Mouse (Mus musculus): Measurements from ENCODE around the gene Vmn1r128.
"Not testable (repeated sequence)": the region's sequence is repeated elsewhere in the genome, so short reads cannot be mapped to it uniquely, and the experiment has no call there.

Vmn1r128 gene

DNA sequence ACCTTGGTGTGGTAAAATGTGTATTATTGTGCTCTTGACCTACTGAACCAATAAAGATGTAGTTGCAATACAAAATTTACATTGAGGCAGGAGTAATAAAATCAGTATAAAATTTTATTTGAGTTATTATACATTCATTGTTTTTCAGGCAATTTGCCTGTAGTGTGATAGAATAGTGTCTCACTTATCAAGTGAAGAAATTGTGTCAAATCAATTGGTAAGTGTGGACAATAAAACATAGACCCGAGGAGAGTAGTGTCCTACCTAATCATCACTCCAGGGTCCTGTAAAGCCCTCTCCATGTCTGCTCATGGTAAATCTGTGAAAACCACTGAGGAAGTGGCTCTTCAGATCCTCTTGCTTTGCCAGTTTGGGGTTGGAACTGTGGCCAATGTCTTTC lies at the start of gene Vmn1r128:
Vmn1r128 (plus strand) TSS at position 301 of the 400 bp plus-strand sequence.
- not testable (repeated sequence) for DNase-seq (ENCODE audit: extremely low read depth, low read depth, low spot score)

- DNase-seq (ENCODE audit: extremely low read depth, low read depth, low spot score): not testable (repeated sequence)
Measured at GRCm38 (mm10) chr7:21301367-21301766, 47.8 kb upstream of the Vmn1r128 start, which contains the start of gene Vmn1r126. Gene Vmn1r126, minus strand, starts transcription at chr7:21301467.

GRCm38 (mm10) chr7:21319761-21320160 lies 29.4 kb upstream of the Vmn1r128 start, which contains the start of gene Vmn1r127:
Gene Vmn1r127, minus strand, starts transcription at chr7:21319861.
- DNase-seq (ENCODE audit: extremely low read depth, low read depth, low spot score): not testable (repeated sequence)

- DNase-seq (ENCODE audit: extremely low read depth, low read depth, low spot score): not testable (repeated sequence)
Measured at GRCm38 (mm10) chr7:21361191-21361590, 12.0 kb downstream of the Vmn1r128 start, which contains the start of gene Vmn1r129. Gene Vmn1r129, minus strand, starts transcription at chr7:21361291.

All from fat pad, adult 2 months (tissue).